Mouse (Mus musculus) cerebellum, postnatal 4 days (tissue): ENCODE data around the gene Gpr68.

Source experiments
- DNase-seq, 2 experiments: peaks; one replicate each; pipeline ENCODE4 v3.0.0; 2022; ENCODE audit warnings: low spot score in 2 of 2, mixed read lengths in 1 of 2

Gpr68 gene

GRCm38 (mm10) chr12:100831021-100831420, 77.0 kb downstream of the Gpr68 start:
- DNase-seq = no peak
